Mouse (Mus musculus) midbrain, embryonic 12.5 days (tissue): ENCODE results near the gene Atf7ip. TPM values are rescaled to one million over a fixed set of nuclear protein-coding genes. Genes with fewer than 3 reads are reported as not detected.

Source experiments
- ATAC-seq: fragments of 200-750 bp; cut with Nextera tagmentation; 2 replicates; pipeline ENCODE4 v1.8.0; 2017; ENCODE audit warnings: low read depth, moderate TSS enrichment, moderate library complexity; ENCODE audit not compliant: low FRiP score
- H3K27ac ChIP-seq: fragments of 300-500 bp; sonication (generic); replicated peaks from 2 replicates; pipeline ENCODE4 v1.5.1; 2016; ENCODE audit warnings: mild to moderate bottlenecking
- H3K27me3 ChIP-seq: fragments of 300-500 bp; sonication (generic); 2 replicates; pipeline ENCODE4 v1.6.1; 2016; ENCODE audit warnings: mild to moderate bottlenecking
- H3K36me3 ChIP-seq: fragments of 300-500 bp; sonication (generic); 2 replicates; pipeline ENCODE4 v1.6.1; 2016
- H3K4me1 ChIP-seq: fragments of 300-500 bp; sonication (generic); 2 replicates; pipeline ENCODE4 v1.6.1; 2016
- H3K4me2 ChIP-seq: fragments of 300-500 bp; sonication (generic); replicated peaks from 2 replicates; pipeline ENCODE4 v1.6.1; 2016; ENCODE audit warnings: mild to moderate bottlenecking, moderate library complexity
- H3K4me3 ChIP-seq: fragments of 300-500 bp; sonication (generic); 2 replicates; pipeline ENCODE4 v1.5.1; 2016; ENCODE audit warnings: mild to moderate bottlenecking
- H3K9ac ChIP-seq: fragments of 300-500 bp; sonication (generic); replicated peaks from 2 replicates; pipeline ENCODE4 v1.6.1; 2016; ENCODE audit warnings: mild to moderate bottlenecking, moderate library complexity
- H3K9me3 ChIP-seq: fragments of 300-500 bp; sonication (generic); 2 replicates; pipeline ENCODE4 v1.6.1; 2016; ENCODE audit warnings: mild to moderate bottlenecking
- WGBS: fragments of 180-500 bp; shearing (Covaris S2); methylation state at CpG from one replicate; pipeline ENCODE4 v1.1.7; 2016; 5-methylcytosine and 5-hydroxymethylcytosine counted together
- polyA plus RNA-seq: library from polyadenylated mRNA; unstranded; fragments of >200 nt; fragmentation: Nextera tagmentation; extraction: Ambion mirVana; gene quantifications from 2 replicates; pipeline ENCODE4 v1.2.1, GENCODE M21; 2016

Atf7ip gene
- polyA plus RNA-seq, 1 experiment from 2014 or later = 61.4 TPM

GRCm38 (mm10) chr6:136487554-136487950, 18.4 kb upstream of the Atf7ip start:
- Histone ChIP-seq H3K36me3 (no peaks in the 10 kb centered on the region), H3K27me3 (no peaks in the 10 kb centered on the region), H3K4me2 (no peak overlapping the region), H3K4me3 (no peak overlapping the region), H3K4me1 (peaks cover 3% of the 10 kb centered on the region; the same call in 1 of the 2 replicates), H3K9me3 (no peaks in the 10 kb centered on the region), H3K9ac (no peak overlapping the region), H3K27ac (no peak overlapping the region)
- WGBS = 100% methylated on average over 1 of the region's 1 CpGs
- ATAC-seq = no peak

GRCm38 (mm10) chr6:136489899-136490298, 16.1 kb upstream of the Atf7ip start:
- no peak overlapping the region for H3K4me2 ChIP-seq
- H3K4me1 ChIP-seq = peaks cover 3% of the 10 kb centered on the region; the same call in 1 of the 2 replicates
- 76% methylated on average over 3 of the region's 3 CpGs for WGBS
- ATAC-seq = no peak
- no peak overlapping the region for H3K9ac ChIP-seq
- H3K4me3 ChIP-seq = no peak overlapping the region
- no peaks in the 10 kb centered on the region for H3K36me3 ChIP-seq
- H3K27me3 ChIP-seq = no peaks in the 10 kb centered on the region
- H3K9me3 ChIP-seq = no peaks in the 10 kb centered on the region
- no peak overlapping the region for H3K27ac ChIP-seq

GRCm38 (mm10) chr6:136490516-136491475, 15.2 kb upstream of the Atf7ip start:
- Histone ChIP-seq H3K36me3 (no peaks in the 10 kb centered on the region), H3K27me3 (no peaks in the 10 kb centered on the region), H3K27ac (no peak overlapping the region), H3K9me3 (no peaks in the 10 kb centered on the region), H3K4me1 (peaks cover 3% of the 10 kb centered on the region; the same call in 1 of the 2 replicates), H3K9ac (no peak overlapping the region), H3K4me2 (no peak overlapping the region), H3K4me3 (no peak overlapping the region)
- WGBS = 72% methylated on average over 6 of the region's 6 CpGs
- ATAC-seq = no peak

GRCm38 (mm10) chr6:136491631-136492030, 14.3 kb upstream of the Atf7ip start:
- Histone ChIP-seq H3K4me2 (no peak overlapping the region), H3K36me3 (no peaks in the 10 kb centered on the region), H3K27ac (no peak overlapping the region), H3K4me1 (peaks cover 3% of the 10 kb centered on the region; the same call in 1 of the 2 replicates), H3K4me3 (no peak overlapping the region), H3K27me3 (no peaks in the 10 kb centered on the region), H3K9me3 (no peaks in the 10 kb centered on the region), H3K9ac (no peak overlapping the region)
- 92% methylated on average over 5 of the region's 5 CpGs for WGBS
- ATAC-seq = no peak

GRCm38 (mm10) chr6:136492251-136492650, 13.7 kb upstream of the Atf7ip start:
- no peak for ATAC-seq
- no peaks in the 10 kb centered on the region for H3K4me1 ChIP-seq
- H3K9ac ChIP-seq = no peak overlapping the region
- H3K4me2 ChIP-seq = no peak overlapping the region
- WGBS = 87% methylated on average over 4 of the region's 4 CpGs
- H3K4me3 ChIP-seq = no peak overlapping the region
- H3K9me3 ChIP-seq = no peaks in the 10 kb centered on the region
- no peaks in the 10 kb centered on the region for H3K27me3 ChIP-seq
- no peaks in the 10 kb centered on the region for H3K36me3 ChIP-seq
- no peak overlapping the region for H3K27ac ChIP-seq

- H3K4me1 ChIP-seq = no peaks in the 10 kb centered on the region
- WGBS = 94% methylated on average over 7 of the region's 7 CpGs
- H3K9ac ChIP-seq = no peak overlapping the region
- H3K27me3 ChIP-seq = no peaks in the 10 kb centered on the region
- no peak overlapping the region for H3K4me3 ChIP-seq
- no peak overlapping the region for H3K27ac ChIP-seq
- H3K4me2 ChIP-seq = no peak overlapping the region
- H3K9me3 ChIP-seq = no peaks in the 10 kb centered on the region
- H3K36me3 ChIP-seq = no peaks in the 10 kb centered on the region
- ATAC-seq = no peak
Measured at GRCm38 (mm10) chr6:136493486-136493885, 12.5 kb upstream of the Atf7ip start.

- no peak for ATAC-seq
- Histone ChIP-seq H3K27me3 (no peaks in the 10 kb centered on the region), H3K9me3 (no peaks in the 10 kb centered on the region), H3K4me2 (no peak overlapping the region), H3K4me1 (no peaks in the 10 kb centered on the region), H3K4me3 (no peak overlapping the region), H3K9ac (no peak overlapping the region), H3K27ac (no peak overlapping the region), H3K36me3 (no peaks in the 10 kb centered on the region)
- WGBS = 88% methylated on average over 12 of the region's 12 CpGs
Measured at GRCm38 (mm10) chr6:136493910-136494751, 11.8 kb upstream of the Atf7ip start.

GRCm38 (mm10) chr6:136495023-136495422, 10.9 kb upstream of the Atf7ip start:
- H3K4me2 ChIP-seq = no peak overlapping the region
- H3K36me3 ChIP-seq = no peaks in the 10 kb centered on the region
- 95% methylated on average over 12 of the region's 12 CpGs for WGBS
- no peak for ATAC-seq
- no peak overlapping the region for H3K27ac ChIP-seq
- H3K4me1 ChIP-seq = no peaks in the 10 kb centered on the region
- H3K9me3 ChIP-seq = no peaks in the 10 kb centered on the region
- H3K4me3 ChIP-seq = no peak overlapping the region
- no peaks in the 10 kb centered on the region for H3K27me3 ChIP-seq
- no peak overlapping the region for H3K9ac ChIP-seq

- H3K27me3 ChIP-seq = no peaks in the 10 kb centered on the region
- no peak overlapping the region for H3K9ac ChIP-seq
- H3K9me3 ChIP-seq = no peaks in the 10 kb centered on the region
- no peak for ATAC-seq
- H3K27ac ChIP-seq = no peak overlapping the region
- no peaks in the 10 kb centered on the region for H3K36me3 ChIP-seq
- no peaks in the 10 kb centered on the region for H3K4me1 ChIP-seq
- H3K4me3 ChIP-seq = no peak overlapping the region
- H3K4me2 ChIP-seq = no peak overlapping the region
- WGBS = 66% methylated on average over 5 of the region's 5 CpGs
Measured at GRCm38 (mm10) chr6:136497744-136498143, 8.2 kb upstream of the Atf7ip start.

GRCm38 (mm10) chr6:136499292-136499977, 6.5 kb upstream of the Atf7ip start:
- Histone ChIP-seq H3K4me1 (no peaks in the 10 kb centered on the region), H3K36me3 (no peaks in the 10 kb centered on the region), H3K27ac (no peak overlapping the region), H3K27me3 (no peaks in the 10 kb centered on the region), H3K4me2 (no peak overlapping the region), H3K9me3 (no peaks in the 10 kb centered on the region), H3K4me3 (no peak overlapping the region), H3K9ac (no peak overlapping the region)
- 43% methylated on average over 10 of the region's 10 CpGs for whole genome bisulfite sequencing
- no peak for ATAC-seq

- Histone ChIP-seq H3K4me1 (no peaks in the 10 kb centered on the region), H3K4me3 (no peak overlapping the region), H3K9ac (no peak overlapping the region), H3K27ac (no peak overlapping the region), H3K4me2 (no peak overlapping the region), H3K9me3 (no peaks in the 10 kb centered on the region), H3K27me3 (no peaks in the 10 kb centered on the region), H3K36me3 (no peaks in the 10 kb centered on the region)
- no peak for ATAC-seq
- 98% methylated on average over 3 of the region's 3 CpGs for WGBS
Measured at GRCm38 (mm10) chr6:136508652-136509051, 2.7 kb downstream of the Atf7ip start.
